Mouse (Mus musculus): ENCODE data around the gene Phpt1. TPM values are rescaled to one million over a fixed set of nuclear protein-coding genes. Genes with fewer than 3 reads are reported as not detected.

Gene Phpt1
- total and polyA plus RNA-seq, 2 experiments from 2014 or later: 37.9 to 248 TPM

GRCm38 (mm10) chr2:25549021-25549991 is 25.7 kb downstream of the Phpt1 start:
- H3K27me3 ChIP-seq (ENCODE audit: control insufficient read depth, insufficient read depth, low read length): no peaks in the 10 kb centered on the region
- no peak overlapping the region for H3K9ac ChIP-seq (replicated peaks; ENCODE audit: low read depth, low read length)
- H3K36me3 ChIP-seq (replicated peaks; ENCODE audit: control insufficient read depth, insufficient read depth, low read length): no peaks in the 10 kb centered on the region
- 56% methylated on average over 9 of the region's 9 CpGs for WGBS
- no peaks in the 10 kb centered on the region for H3K9me3 ChIP-seq (replicated peaks; ENCODE audit: control insufficient read depth, low read length)
- H3K4me2 ChIP-seq (ENCODE audit: low read depth, low read length): no peak overlapping the region
- no peak for TF ChIP-seq EP300 (IDR thresholded peaks at IDR 0.05; ENCODE audit: low read depth)
- no peak for TF ChIP-seq CTCF (IDR thresholded peaks at IDR 0.05; ENCODE audit: low read depth)
- DNase-seq (ENCODE audit: low spot score): no peak
- ATAC-seq (ENCODE audit: insufficient read depth, low read depth): no peak
- H3K4me3 ChIP-seq (ENCODE audit: low read depth, low read length): no peak overlapping the region
- H3K27ac ChIP-seq (ENCODE audit: low read depth): no peak overlapping the region
- H3K4me1 ChIP-seq (ENCODE audit: control insufficient read depth, insufficient read depth): peaks cover 10% of the 10 kb centered on the region

- Histone ChIP-seq H3K4me2 (ENCODE audit: low read depth, low read length) (peak within 1 kb of the TSS; percentile 77), H3K27ac (ENCODE audit: low read depth) (peak within 1 kb of the TSS; percentile 77), H3K4me1 (ENCODE audit: control insufficient read depth, insufficient read depth) (peaks cover 10% of the 10 kb centered on the region), H3K27me3 (ENCODE audit: control insufficient read depth, insufficient read depth, low read length) (no peaks in the 10 kb centered on the region), H3K36me3 (replicated peaks; ENCODE audit: control insufficient read depth, insufficient read depth, low read length) (0 out of 2 replicates have a peak, but pooled peaks cover 3% of the 10 kb centered on the region), H3K9me3 (replicated peaks; ENCODE audit: control insufficient read depth, low read length) (no peaks in the 10 kb centered on the region), H3K4me3 (ENCODE audit: low read depth, low read length) (peak within 1 kb of the TSS; percentile 77), H3K9ac (replicated peaks; ENCODE audit: low read depth, low read length) (peak within 1 kb of the TSS; percentile 76)
- WGBS: 3% methylated on average over 48 of the region's 48 CpGs
- DNase-seq (ENCODE audit: low spot score) (peak; percentile 98), ATAC-seq (ENCODE audit: insufficient read depth, low read depth) (peak; percentile 99)
- TF ChIP-seq CTCF (IDR thresholded peaks at IDR 0.05; ENCODE audit: low read depth): no peak
- no peak for TF ChIP-seq EP300 (IDR thresholded peaks at IDR 0.05; ENCODE audit: low read depth)
Measured at GRCm38 (mm10) chr2:25546811-25547491, 28.1 kb downstream of the Phpt1 start, which contains the start of gene Traf2. Gene Traf2, minus strand, starts transcription at chr2:25546940.

- Histone ChIP-seq H3K9me3 (replicated peaks; ENCODE audit: control insufficient read depth, low read length) (no peaks in the 10 kb centered on the region), H3K4me3 (ENCODE audit: low read depth, low read length) (peak overlapping the region; percentile 77), H3K4me2 (ENCODE audit: low read depth, low read length) (peak overlapping the region; percentile 77), H3K27ac (ENCODE audit: low read depth) (peak overlapping the region; percentile 77), H3K27me3 (ENCODE audit: control insufficient read depth, insufficient read depth, low read length) (no peaks in the 10 kb centered on the region), H3K36me3 (replicated peaks; ENCODE audit: control insufficient read depth, insufficient read depth, low read length) (0 out of 2 replicates have a peak, but pooled peaks cover 3% of the 10 kb centered on the region), H3K9ac (replicated peaks; ENCODE audit: low read depth, low read length) (peak overlapping the region; percentile 76), H3K4me1 (ENCODE audit: control insufficient read depth, insufficient read depth) (peaks cover 10% of the 10 kb centered on the region)
- 5% methylated on average over 37 of the region's 43 CpGs for WGBS
- no peak for TF ChIP-seq CTCF (IDR thresholded peaks at IDR 0.05; ENCODE audit: low read depth)
- TF ChIP-seq EP300 (IDR thresholded peaks at IDR 0.05; ENCODE audit: low read depth): no peak
- ATAC-seq (ENCODE audit: insufficient read depth, low read depth) (peak; percentile 73), DNase-seq (ENCODE audit: low spot score) (peak; percentile 50)
Measured at GRCm38 (mm10) chr2:25545996-25546810, 28.8 kb downstream of the Phpt1 start.

- Histone ChIP-seq H3K4me2 (ENCODE audit: low read depth, low read length) (no peak overlapping the region), H3K9ac (replicated peaks; ENCODE audit: low read depth, low read length) (no peak overlapping the region), H3K4me3 (ENCODE audit: low read depth, low read length) (no peak overlapping the region), H3K9me3 (replicated peaks; ENCODE audit: control insufficient read depth, low read length) (no peaks in the 10 kb centered on the region), H3K4me1 (ENCODE audit: control insufficient read depth, insufficient read depth) (peaks cover 10% of the 10 kb centered on the region), H3K27me3 (ENCODE audit: control insufficient read depth, insufficient read depth, low read length) (no peaks in the 10 kb centered on the region), H3K27ac (ENCODE audit: low read depth) (no peak overlapping the region), H3K36me3 (replicated peaks; ENCODE audit: control insufficient read depth, insufficient read depth, low read length) (peaks cover 23% of the 10 kb centered on the region)
- no peak for DNase-seq (ENCODE audit: low spot score)
- no peak for TF ChIP-seq EP300 (IDR thresholded peaks at IDR 0.05; ENCODE audit: low read depth)
- TF ChIP-seq CTCF (IDR thresholded peaks at IDR 0.05; ENCODE audit: low read depth): no peak
- 88% methylated on average over 10 of the region's 10 CpGs for WGBS
- ATAC-seq (ENCODE audit: insufficient read depth, low read depth): no peak
Measured at GRCm38 (mm10) chr2:25541644-25542367, 33.2 kb downstream of the Phpt1 start.
